Mouse (Mus musculus) frontal cortex, adult (tissue): ENCODE data around the gene Lrrc9.

ENCODE experiments used
- ATAC-seq: cut with Nextera tagmentation; 2 replicates; pipeline ENCODE4 v1.9.2; 2017; ENCODE audit warnings: mild to moderate bottlenecking, moderate library complexity, mixed read lengths; ENCODE audit not compliant: low TSS enrichment

The Lrrc9 gene

DNA sequence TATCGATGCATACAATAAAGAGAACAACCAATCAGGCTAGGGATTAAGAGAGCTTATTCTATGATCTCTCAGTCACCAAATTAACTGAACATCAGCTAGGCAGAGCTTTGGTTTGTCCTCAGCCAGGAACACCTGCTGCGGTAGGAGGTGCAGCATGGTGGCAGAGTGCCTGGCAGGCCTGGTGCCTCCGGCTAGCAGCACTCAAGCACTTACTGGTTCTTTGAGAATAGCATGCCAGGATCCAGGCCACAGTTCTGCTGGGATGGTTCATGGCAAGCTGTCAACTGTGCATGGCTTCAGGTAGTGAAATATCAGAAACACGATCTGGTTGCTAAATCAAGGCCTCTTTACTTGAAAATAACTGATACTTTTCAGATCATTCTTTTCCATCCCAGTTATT is 26.1 kb downstream of the Lrrc9 start:
- no peak for ATAC-seq

DNA sequence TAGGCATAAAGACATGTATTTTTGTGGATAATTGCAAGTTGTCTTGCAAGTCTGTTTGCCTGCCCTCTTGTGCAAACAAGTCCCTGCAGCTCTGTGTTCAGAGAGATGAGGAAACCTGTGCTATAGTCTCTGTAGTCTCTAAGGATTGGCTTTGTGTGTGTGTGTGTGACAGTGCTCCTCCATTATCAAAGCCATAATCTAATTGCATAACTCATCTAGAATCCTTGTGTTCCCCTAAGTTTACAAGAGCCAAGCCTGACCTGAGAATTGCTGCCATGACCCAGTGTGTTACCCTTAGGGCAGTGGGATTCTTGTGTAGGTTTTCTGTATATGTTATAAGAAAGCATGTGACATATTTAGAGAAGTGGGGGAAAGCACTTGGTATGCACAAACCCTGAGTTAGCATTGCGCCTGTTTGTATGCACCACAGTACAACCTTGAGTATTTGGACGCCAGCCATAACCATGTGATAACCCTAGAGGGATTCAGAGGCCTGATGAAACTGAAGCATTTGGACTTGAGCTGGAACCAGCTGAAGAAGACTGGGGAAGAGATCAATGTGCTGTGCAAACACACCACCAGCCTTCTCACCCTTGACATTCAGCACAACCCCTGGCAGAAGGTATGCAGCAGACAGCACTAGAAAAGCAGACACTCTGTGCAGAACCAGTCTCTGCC is 35.2 kb downstream of the Lrrc9 start:
- no peak for ATAC-seq

DNA sequence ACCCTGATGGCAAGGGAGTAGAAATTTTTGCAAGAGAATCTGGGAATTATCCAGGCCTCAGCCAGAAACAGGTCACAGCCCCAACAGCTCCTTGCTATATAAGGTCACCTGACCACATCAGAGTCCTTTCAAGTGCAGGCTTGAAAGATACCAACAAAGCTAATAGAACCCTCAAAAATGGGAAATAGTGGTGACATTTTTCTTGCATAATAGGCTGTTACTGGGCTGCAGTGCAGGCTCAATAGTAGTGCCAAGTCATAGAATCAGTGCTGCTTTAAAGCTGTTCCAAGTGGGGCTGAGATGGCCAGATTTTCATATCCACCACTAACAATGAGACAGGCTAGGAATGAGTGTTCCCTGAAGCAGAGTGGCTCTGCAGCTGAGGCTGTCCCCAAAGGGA is 40.6 kb downstream of the Lrrc9 start:
- ATAC-seq: no peak

DNA sequence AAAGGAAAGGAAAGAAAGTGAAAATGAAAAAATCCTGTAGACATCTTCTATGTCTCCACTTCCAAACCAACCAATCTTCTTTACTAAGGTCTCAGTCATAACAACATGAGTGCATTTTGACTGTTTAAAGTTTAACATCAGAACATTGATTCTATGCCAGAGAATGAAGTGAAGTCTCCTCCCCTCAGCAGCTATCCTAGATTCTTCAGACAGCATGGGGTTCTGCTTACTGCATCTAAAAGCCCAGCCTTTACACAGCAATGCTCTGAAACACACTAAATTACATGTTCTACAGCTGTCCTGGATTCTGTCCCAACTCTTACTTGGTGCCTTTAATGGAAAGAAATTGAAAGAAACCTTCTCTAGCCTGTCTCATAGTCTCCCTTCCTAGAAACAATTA is 43.2 kb downstream of the Lrrc9 start:
- no peak for ATAC-seq

DNA sequence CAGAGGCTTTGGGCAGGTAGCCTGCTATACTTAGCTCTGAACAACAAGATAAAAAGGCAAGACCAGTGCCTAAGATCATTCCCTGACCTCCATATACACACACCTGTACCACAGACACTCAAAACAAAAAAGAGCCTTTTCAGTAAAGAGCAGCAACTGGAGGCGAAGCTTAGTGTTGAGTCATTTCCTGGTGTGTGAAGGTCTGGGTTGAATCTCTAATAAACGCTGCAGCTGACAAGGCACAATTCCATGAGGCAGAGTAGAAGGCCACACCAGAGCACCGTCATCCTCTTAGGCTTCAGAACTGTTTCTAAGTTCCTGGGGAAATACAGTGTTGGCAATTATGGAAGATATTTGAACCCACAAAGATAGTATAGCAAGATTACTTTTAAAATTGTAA is 45.8 kb downstream of the Lrrc9 start:
- no peak for ATAC-seq

DNA sequence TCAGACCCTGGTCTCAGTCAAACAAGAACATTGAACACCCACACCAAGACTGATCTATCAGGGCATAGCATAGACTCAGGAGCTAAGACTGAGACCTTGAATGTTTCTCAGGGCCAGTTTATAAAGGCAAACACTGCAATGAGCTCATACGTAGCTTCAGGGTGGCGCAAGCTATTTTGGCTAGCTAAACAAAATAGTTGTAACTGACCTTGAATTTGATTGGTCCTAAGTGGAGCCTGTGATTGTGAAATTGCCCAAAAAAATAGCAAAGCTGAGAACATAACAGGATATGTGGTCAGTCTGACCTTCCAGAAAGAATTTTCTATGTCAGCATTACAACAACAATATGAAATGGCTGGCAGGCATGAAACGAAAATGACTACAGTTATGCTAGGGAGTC is 48.3 kb downstream of the Lrrc9 start:
- no peak for ATAC-seq

DNA sequence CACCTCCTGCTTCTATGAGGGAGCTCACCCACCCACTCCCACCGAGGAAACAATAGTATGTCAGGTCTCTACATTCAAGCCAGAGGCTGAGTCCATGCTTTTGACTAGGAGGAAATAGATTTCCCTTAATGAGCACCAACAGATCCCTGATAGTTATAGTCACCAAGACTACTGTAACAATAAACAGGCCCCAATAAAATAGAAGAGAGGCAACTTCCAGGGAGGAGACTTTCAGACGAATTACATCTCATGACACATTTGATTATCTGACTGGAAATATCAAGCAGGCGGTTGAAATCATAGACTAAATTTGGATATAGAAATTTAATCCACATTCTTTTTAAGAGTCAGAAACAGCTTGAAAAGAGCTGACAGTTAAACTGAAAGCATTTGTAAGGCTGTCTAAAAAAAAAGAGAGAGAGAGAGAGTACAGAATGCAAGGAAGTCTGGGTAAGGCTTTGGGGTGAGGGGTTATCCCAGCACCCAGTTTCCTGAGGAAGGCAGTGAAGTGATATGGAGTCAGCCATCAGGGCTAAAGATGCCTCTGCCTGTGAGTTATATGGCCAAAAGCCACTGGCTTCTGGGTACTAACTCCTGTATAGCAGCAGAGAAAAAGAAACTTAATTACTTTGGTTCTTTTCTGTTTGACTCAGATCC is 49.5 kb downstream of the Lrrc9 start:
- ATAC-seq: no peak

DNA sequence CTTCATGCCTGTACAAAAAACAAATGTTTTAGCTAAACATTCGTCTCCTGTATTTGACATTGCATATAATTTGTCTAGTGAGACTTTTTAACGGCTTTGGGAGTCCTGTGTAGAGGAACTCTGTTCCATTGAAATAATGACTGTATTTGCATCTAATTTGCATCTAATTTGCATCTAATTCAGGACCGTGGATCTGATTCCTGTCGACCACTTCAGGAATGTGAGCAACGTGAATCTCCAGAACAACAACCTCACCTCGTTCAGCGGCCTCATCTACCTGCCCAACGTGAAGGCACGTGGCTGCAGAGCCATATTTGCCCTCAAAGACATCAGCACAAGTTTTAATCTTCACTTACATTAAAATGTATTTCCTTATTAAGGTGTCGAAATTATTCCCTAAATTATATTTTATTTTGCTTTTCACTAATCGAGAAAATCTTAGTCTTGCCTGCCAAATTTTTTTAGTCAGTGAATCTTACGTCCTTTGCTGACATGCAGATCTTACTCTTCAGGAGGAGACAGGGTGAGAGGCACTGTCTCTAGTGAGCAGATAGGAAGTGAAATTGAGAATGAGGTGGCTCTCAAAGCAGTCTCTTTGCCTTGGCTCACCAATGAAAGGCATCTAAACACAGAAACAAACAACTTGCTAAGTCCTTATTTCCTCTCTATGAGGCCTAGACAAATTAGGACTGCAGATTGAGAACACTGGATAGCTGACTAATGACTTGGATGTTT is 55.4 kb downstream of the Lrrc9 start:
- ATAC-seq: no peak

DNA sequence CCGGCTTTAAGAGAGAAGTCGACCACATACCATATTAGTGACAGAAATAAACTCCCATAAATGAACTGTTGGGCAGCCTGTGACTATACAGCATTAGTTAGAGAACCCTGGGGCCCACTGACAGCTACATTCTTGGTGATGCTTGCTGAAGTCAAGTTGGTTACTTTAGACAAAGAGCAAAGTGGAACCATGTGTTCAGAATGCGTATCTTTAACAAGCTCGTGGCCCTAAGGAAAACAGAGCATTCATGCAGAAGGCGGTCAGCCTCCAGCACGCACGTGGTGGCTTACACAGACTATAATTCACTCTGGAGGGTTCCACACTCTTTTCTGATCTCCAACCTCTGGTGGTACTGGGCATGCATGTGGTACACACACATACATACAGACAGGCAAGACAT is 67.9 kb downstream of the Lrrc9 start:
- no peak for ATAC-seq

DNA sequence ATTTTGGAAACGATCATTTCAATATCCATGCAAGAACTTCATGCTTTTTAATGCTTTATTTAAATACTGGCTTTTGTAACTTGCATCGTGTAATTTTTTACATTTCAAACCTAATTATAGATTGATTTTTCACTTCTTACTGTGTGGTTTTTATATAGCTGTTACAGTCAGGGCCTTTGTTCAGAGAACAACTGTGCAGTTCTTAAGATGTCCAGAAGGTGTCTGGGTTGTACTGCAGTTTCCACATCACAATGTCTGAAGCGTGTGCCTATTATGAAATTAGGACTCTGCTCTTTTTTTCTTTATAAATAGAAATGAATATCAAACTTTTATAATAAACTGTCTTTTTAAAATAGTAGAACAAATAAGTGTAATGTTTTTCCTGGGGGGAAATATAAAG is 73.8 kb downstream of the Lrrc9 start:
- ATAC-seq: no peak

DNA sequence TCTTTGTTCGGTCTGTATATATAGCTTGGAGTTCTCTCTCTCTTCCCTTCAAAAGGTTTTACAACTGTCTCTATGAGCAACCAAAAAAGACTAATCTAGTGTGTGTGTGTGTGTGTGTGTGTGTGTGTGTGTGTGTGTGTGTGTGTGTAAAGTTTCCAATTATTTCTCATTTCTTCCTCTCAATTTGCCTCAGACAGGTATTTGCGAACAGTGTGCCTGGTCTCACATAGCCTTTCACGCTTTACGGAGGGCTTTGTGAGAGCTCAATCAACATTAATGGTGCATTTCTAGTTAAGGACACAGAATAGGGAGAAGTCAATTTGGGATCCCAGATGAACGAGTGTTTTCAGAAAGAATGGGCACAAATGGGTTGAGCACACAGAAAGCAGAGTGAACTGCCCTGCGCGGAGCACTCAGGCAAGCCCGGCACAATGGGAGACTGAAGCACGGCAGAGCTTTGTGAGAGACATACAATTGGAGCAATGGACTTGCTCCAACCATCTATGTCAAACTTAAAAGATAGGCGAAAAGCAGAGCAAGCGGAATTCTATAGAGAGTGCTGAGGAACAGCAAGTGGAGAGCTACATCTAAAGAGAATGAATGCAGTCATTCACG is 76.6 kb downstream of the Lrrc9 start:
- ATAC-seq: no peak

DNA sequence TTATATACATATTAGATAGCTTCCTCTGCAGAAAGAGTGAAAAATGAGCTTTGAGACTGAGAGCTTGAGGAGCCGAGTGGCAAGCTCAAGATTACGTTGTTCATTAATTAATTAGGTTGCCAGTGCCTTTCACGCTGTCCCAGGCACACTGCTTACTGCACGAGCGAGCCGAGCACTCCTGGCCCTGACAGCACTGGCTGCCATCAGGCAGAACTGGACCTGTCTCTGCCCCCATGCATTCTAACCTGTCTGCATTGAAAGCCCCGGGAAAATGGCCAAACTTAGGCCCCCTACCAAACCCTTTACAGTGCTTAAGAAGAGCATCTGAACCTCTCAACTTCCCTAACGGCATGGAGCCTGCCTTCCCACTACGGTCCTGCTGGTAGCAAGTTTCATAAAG is 77.7 kb downstream of the Lrrc9 start:
- ATAC-seq: no peak

DNA sequence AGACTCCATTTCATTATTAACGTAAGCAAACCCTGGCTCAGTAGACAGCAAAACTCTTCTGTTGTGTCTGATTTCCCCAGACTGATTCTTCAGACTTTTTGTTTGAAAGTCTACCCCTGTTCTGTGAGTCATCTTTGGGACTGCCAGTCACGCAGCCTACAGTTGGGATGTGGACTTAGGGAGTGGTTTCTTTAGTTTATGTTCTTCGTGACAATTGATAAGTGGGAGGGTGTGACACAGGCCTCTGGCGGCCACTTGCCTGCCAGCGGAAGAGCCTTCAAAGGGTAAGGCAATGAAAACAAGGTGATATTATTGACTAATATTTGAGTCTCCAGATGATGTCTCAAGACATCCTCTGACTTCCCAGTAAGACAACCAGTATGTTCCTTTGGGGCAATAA is 78.2 kb downstream of the Lrrc9 start:
- ATAC-seq: no peak

DNA sequence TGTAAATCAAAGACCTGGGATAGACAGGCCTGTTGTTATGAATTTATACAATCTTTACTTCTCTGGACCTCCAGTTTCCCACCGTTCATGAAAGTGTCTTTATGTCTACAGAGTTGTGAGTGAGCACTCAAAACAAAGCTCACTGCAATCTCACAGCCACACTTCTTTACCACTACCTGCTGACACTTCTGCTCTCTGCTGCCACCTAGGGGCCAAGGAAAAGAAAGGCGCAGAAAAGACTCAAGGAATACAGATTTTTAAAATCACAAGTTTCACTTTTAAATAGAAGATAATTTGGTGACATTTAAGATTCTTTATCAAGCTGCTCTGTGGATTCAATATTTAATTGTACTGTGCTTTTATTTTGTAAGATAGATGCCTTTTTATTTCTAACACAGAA is 79.0 kb downstream of the Lrrc9 start:
- ATAC-seq: 0 out of 2 replicates have a peak, but pooled peaks have one; percentile 52

DNA sequence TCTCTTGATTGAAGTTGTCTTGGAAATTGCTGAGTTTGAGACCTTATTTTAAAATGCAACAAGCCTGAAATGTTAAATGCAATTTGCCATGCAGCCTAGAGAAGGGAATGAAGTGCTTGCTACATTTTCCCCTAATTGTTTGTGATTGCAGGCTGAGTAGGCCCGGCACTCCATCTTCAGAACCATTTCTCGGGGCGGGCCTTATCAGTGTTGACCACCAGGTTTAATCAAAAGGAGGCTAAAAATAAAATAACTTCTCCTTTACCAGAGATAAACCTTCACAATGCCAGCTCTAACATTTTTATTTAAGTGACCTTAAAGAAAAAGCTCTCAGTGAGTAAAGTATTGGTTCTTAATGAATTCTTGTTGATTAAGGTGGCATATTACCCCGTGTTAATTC is 83.9 kb downstream of the Lrrc9 start:
- no peak for ATAC-seq

DNA sequence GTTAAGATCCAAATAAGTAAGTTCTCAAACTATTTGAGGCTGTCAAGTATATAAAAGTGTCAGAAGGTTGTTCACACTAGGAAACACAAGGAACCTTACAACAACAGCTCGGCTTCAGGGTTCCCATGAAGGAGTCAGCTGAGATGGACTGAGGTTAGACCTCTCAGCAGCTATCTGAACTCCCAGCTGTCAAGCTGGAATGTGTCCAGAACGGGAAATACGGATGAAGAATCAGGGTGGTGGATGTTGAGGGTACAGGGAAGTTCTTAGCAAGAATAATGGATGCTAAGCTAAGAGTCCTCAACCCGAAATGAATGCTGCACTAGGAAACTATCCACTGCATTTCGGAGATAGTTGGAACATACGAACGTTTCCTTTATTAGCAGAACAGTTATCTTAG is 90.6 kb downstream of the Lrrc9 start:
- no peak for ATAC-seq

DNA sequence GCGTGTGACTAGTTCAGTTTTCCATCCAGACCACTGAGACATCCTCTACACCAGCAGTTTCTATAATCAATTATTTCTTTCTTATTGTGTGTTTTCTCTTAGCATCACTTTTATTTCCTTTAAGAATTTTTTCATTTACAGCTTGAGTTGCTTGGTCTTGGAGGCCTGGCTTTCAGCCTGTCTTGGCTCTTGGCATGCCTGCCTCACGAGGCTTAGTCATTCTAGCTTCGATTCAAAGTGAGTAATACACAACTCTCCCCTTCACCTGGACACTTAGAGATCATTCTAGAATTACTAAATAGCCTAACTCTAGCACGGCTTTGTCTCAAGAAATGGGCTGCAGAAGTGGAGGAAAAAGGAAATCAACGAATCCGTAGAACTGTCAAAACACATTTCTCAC is 92.3 kb downstream of the Lrrc9 start:
- no peak for ATAC-seq

DNA sequence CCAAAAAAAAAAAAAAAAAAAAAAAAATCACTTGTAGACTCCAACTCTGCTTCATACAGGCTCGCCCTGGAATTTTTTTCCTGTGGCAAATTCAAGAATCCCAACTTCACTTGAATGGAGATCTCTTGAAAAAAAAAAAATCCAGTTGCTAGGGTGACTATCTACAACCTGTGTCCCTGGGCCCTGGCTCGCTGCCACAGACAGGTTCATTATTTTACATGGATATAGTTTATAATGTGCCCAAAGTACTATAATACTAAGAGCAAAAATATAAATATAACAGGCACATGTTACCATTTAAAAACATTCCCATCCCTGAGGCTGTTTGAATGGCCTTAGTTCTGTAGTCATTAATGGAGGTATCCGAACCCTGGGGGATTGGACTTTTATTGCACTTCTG is 93.9 kb downstream of the Lrrc9 start:
- ATAC-seq: no peak

DNA sequence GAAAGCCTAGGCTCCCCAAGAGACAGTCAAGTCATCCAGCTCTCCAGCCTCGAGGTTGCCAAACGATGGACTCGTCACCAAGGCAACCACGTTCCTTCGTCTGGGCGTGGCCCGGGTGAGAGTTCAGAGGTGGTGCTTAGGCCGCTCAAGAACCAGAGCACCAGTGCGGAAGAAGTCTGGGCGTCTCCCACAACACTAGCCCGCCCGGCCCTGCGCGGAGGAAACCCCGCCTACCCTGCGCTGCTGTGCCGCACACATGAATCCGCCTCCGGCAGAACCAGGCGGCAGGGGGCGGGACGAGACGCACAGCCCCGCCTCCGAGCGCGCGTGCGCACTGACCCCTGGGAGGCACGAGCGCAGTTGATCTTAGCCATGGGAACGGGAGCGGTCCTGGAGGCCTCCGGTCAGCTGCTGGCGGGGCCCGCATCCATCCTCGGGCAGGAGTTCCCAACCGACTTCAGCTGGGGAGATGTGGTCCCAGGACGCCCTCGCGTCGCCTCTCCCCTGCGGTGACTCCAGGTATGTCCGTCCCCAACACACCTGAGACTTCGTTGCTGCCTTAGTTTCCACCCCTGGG is 94.4 kb downstream of the Lrrc9 start, which contains the start of gene Pcnx4:
TSS of gene Pcnx4 (plus strand) at position 363 of the 577 bp plus-strand sequence.
- ATAC-seq: peak; percentile 98

DNA sequence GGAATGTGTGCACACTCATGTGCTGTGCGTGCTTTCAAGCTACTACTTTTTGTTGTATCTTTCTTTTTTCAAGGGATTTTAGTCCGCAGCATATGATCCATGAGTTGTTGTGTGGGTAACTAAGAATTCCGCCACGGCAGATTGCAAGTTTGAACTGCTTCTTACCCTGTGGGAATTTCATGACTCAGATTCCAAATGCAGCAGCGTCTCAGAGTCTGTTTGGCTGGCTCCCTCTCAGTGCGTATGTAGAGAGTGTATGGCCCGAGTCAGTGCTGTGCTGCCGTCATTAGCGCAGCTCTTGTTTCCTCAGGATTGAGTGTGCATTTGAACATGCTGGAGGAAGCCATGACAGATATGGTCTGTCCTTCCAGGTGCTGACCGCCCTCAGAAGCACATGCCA is 96.9 kb downstream of the Lrrc9 start:
- ATAC-seq: peak; percentile 69

DNA sequence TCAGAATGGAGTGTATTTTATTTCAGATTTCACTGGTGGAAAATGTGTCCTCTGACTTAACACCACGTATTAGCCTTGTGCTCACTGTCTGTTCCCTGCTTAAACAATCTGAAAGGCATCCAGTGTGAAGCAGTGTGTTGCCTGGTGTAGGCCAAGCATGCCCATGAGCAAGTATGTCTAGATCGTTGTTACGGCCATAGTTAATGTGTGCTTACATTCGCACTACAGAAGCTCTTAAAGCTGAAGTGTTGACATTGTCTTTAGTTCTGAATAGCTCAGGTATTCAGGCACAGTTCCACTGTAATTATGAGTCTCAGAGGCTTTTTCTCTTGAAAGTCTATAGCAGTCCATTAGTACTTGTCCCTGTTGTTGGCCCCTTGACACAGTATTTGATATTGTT is 112.7 kb downstream of the Lrrc9 start:
- ATAC-seq: no peak

DNA sequence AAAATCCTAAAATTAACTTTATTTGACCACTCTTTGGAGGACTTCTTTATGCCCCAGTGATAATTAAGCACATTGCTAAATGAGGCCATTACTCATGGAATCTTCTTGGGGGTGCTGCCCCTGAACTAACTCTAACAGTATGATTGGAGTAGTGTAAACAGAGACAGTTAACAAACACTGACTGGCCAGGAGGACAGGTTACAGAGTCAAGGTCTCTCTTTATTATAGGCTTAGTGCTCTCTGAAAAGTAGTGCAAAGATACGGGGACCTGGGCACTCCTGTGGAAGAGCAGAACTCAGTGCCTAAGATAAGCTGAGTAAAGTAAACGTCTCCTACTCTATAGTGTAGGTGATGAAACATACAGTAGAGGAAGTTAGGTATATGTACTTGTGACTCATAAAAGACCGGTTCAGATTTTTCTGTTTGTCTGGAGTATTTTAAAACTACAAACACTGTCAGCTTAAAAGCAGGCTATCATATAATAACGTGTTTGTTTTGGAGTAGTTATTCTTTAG is 122.7 kb downstream of the Lrrc9 start:
- no peak for ATAC-seq
